Mouse (Mus musculus): ENCODE data around the gene Pkmyt1. TPM values are rescaled to one million over a fixed set of nuclear protein-coding genes. Genes with fewer than 3 reads are reported as not detected.

Pkmyt1 gene
- polyA plus RNA-seq, 1 experiment from 2014 or later = 13.9 TPM

DNA sequence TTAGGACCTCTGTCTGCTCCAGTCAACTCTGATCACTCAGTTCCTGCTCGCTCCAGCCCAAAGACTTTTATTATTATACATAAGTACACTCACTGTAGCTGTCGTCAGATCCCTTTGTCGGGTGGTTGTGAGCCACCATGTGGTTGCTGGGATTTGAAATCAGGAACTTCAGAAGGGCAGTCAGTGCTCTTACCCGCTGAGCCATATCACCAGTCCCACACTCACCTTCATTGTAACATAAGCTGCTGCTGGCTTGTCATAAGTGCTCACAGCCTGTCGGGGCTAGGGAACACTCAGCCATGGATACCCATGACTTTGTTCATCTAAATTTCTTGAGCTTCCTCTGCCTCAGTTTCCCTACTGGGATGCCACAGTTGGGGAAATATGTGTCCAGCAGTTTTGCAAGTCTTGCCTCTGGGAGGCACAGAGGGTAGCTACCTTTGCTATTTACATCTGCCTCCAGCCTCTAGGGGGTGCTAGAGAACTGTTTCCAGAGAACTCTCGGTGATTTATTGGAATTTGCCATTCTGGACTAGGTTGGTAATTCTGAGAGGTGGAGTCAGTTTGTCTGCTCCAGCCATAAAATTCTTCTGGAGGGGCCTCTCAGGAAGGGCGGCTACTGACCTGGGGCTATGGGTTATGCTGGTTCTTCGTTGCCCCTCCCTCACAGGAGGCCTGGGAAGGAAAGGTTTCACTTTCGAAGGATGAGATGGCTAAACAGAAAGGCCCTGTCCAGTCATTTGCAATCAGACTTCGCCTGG, 22.7 kb downstream of the Pkmyt1 start:
- TF ChIP-seq EP300 (IDR thresholded peaks at IDR 0.05; ENCODE audit: low read depth) (no peak), CTCF (IDR thresholded peaks at IDR 0.05; ENCODE audit: low read depth) (peak; percentile 90)
- ATAC-seq (peak; percentile 71), DNase-seq (peak; percentile 72)
- H3K27ac ChIP-seq (ENCODE audit: low read depth) = no peak overlapping the region
- 0 out of 2 replicates have a peak, but pooled peaks cover 4% of the 10 kb centered on the region for H3K36me3 ChIP-seq (replicated peaks; ENCODE audit: insufficient read depth, low read length)
- peak overlapping the region; percentile 67 for H3K4me2 ChIP-seq (ENCODE audit: low read depth, low read length)
- no peaks in the 10 kb centered on the region for H3K9me3 ChIP-seq (ENCODE audit: low read length)
- peaks cover 33% of the 10 kb centered on the region for H3K27me3 ChIP-seq (ENCODE audit: insufficient read depth, low read length)
- 20% methylated on average over 10 of the region's 10 CpGs for WGBS (ENCODE audit: insufficient replicate concordance)
- no peak overlapping the region; the same call in 1 of the 2 replicates for H3K9ac ChIP-seq (replicated peaks)
- H3K4me3 ChIP-seq (ENCODE audit: low read depth, low read length) = peak overlapping the region; percentile 42
- peaks cover 14% of the 10 kb centered on the region for H3K4me1 ChIP-seq (ENCODE audit: insufficient read depth)

DNA sequence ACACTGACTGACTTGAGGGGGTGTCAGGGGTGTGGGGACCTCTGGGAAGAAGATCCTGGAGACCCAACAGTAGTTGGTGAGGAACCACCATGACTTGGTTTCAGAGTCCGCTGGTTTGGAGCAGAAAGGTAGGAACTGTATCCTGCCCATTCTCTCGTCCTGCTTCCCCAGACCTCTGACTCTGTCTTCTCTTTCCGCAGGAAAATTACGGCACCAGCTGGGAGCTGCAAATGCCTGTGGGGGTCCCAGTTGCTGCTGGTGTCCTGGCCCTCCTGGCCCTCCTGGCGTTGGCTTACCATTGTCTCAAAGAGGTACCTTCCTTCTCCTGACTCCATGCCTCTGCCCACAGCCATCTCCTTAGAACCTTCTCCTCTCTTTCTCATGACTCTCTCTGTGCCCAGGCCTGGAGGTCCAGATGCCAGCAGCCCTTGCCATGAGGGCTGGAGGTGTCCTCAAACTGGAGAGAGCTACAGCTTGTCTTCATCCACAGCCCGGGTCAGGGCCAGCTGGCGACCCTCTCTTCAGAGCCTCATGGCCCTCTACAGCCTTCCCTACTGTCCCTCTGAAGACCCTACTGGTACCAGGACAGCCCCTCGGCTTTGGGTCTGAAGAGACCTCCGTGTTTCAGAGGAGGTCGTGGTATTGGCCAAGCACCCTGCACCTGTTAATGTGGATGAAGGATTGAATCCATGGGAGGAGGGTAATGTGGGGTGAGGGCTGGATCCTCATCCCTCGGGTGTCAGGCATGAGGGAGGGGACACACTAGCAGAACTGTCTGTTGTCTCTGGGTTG, 23.5 kb downstream of the Pkmyt1 start:
- Histone ChIP-seq H3K4me3 (ENCODE audit: low read depth, low read length) (peak overlapping the region; percentile 42), H3K4me1 (ENCODE audit: insufficient read depth) (peaks cover 14% of the 10 kb centered on the region), H3K27ac (ENCODE audit: low read depth) (no peak overlapping the region), H3K36me3 (replicated peaks; ENCODE audit: insufficient read depth, low read length) (0 out of 2 replicates have a peak, but pooled peaks cover 4% of the 10 kb centered on the region), H3K27me3 (ENCODE audit: insufficient read depth, low read length) (peaks cover 25% of the 10 kb centered on the region), H3K9me3 (ENCODE audit: low read length) (no peaks in the 10 kb centered on the region), H3K4me2 (ENCODE audit: low read depth, low read length) (peak overlapping the region; percentile 67), H3K9ac (replicated peaks) (no peak overlapping the region; the same call in 1 of the 2 replicates)
- WGBS (ENCODE audit: insufficient replicate concordance) = 66% methylated on average over 11 of the region's 11 CpGs
- no peak for ATAC-seq
- no peak for TF ChIP-seq EP300 (IDR thresholded peaks at IDR 0.05; ENCODE audit: low read depth)
- no peak for TF ChIP-seq CTCF (IDR thresholded peaks at IDR 0.05; ENCODE audit: low read depth)
- no peak for DNase-seq

DNA sequence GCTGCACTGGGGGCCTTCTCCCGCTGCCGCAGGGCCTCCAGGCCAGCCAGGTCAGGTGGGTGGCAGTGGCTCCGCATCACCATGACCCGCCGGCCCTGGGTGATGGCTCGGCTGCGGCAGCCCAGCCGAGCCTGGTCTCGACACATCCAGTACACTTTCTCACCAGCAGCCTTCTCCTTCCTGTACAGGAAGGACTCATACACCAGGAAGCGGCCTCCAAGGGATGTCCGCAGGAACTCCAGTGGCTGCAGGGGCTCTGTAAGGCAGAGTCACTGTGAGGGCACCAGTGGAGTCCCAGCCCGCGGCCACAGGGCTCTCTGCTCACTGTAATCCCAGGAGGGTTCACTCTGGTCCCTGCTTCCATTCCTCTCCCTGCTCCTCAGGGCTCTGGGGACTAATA, 29.6 kb downstream of the Pkmyt1 start:
- Histone ChIP-seq H3K4me1 (ENCODE audit: insufficient read depth) (no peaks in the 10 kb centered on the region), H3K4me2 (ENCODE audit: low read depth, low read length) (no peak overlapping the region), H3K36me3 (replicated peaks; ENCODE audit: insufficient read depth, low read length) (0 out of 2 replicates have a peak, but pooled peaks cover 7% of the 10 kb centered on the region), H3K27me3 (ENCODE audit: insufficient read depth, low read length) (no peaks in the 10 kb centered on the region), H3K9ac (replicated peaks) (no peak overlapping the region), H3K9me3 (ENCODE audit: low read length) (no peaks in the 10 kb centered on the region), H3K4me3 (ENCODE audit: low read depth, low read length) (no peak overlapping the region), H3K27ac (ENCODE audit: low read depth) (peak overlapping the region; percentile 55; the same call in 1 of the 2 replicates)
- 72% methylated on average over 13 of the region's 13 CpGs for WGBS (ENCODE audit: insufficient replicate concordance)
- TF ChIP-seq EP300 (IDR thresholded peaks at IDR 0.05; ENCODE audit: low read depth) (no peak), CTCF (IDR thresholded peaks at IDR 0.05; ENCODE audit: low read depth) (no peak)
- no peak for DNase-seq
- ATAC-seq = peak; percentile 59

DNA sequence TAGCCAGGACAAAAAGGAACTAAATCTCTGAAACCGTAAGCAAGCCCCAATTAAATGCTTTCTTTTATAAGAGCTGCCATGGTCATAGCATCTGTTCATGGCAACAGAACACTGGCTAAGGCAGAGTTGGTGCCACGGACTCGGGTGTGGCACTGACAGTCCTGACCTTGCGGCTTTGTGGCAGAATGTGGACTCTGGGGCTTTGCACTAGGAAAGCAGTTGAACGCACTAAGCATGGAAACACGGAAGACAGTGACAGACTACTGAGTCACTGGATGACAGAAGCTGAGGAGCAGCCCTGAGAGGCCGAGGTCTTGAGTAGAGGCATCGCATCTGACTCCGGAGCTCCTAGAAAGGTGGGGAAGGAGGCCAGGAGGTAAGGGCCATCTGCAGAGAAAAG, 31.4 kb downstream of the Pkmyt1 start:
- whole genome bisulfite sequencing (ENCODE audit: insufficient replicate concordance) = 93% methylated on average over 9 of the region's 9 CpGs
- no peak for ATAC-seq

DNA sequence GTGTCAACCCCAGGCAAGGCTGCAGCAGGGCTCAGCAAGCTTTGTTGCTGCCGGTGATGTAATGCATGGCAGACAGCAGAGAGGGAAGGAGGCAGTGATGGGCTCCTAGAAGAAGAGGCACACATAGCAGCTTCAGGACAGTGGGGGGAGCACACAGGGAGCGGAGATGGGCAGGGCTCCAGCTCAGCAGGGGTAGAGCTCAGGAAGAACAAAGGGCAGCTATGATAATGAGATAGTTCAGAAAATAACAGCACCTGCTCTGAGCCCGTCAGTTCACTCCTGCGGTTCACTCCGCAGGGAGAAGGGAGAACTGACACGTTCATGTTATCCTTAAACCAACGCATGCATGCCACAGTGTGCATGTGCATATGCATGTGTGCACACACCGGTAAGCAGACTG, 32.7 kb downstream of the Pkmyt1 start:
- 87% methylated on average over 8 of the region's 8 CpGs for WGBS (ENCODE audit: insufficient replicate concordance)
- no peak for ATAC-seq
- H3K4me2 ChIP-seq (ENCODE audit: low read depth, low read length) = no peak overlapping the region

More for the DNA sequence above, 31.4 kb downstream of the Pkmyt1 start:
- no peaks in the 10 kb centered on the region for H3K4me1 ChIP-seq (ENCODE audit: insufficient read depth)
- H3K9ac ChIP-seq (replicated peaks) = no peak overlapping the region
- H3K27ac ChIP-seq (ENCODE audit: low read depth) = no peak overlapping the region
- TF ChIP-seq CTCF (IDR thresholded peaks at IDR 0.05; ENCODE audit: low read depth) (no peak), EP300 (IDR thresholded peaks at IDR 0.05; ENCODE audit: low read depth) (no peak)
- 0 out of 2 replicates have a peak, but pooled peaks cover 9% of the 10 kb centered on the region for H3K36me3 ChIP-seq (replicated peaks; ENCODE audit: insufficient read depth, low read length)
- no peak overlapping the region for H3K4me2 ChIP-seq (ENCODE audit: low read depth, low read length)
- H3K9me3 ChIP-seq (ENCODE audit: low read length) = no peaks in the 10 kb centered on the region
- H3K4me3 ChIP-seq (ENCODE audit: low read depth, low read length) = no peak overlapping the region
- no peak for DNase-seq
- H3K27me3 ChIP-seq (ENCODE audit: insufficient read depth, low read length) = no peaks in the 10 kb centered on the region

DNA sequence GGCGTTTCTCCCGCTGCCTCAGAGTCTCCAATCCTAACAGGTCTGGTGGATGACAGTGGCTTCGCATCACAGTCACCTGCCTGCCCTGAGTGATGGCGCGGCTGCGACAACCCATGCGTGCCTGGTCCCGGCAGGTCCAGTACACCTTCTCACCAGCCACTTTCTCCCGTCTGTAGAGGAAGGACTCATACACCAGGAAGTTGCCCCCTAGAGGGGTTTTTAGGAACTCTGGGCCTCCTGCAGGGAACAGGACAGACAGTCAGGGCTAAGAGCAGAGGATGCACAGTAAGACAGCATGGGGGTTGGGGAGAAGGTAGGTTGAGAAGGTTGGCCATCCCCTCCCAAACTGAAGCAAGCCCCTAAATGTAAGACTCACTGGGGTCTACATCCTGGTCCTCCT, 34.1 kb downstream of the Pkmyt1 start:
- TF ChIP-seq EP300 (IDR thresholded peaks at IDR 0.05; ENCODE audit: low read depth) = no peak
- no peak for TF ChIP-seq CTCF (IDR thresholded peaks at IDR 0.05; ENCODE audit: low read depth)
- Histone ChIP-seq H3K27ac (ENCODE audit: low read depth) (no peak overlapping the region), H3K36me3 (replicated peaks; ENCODE audit: insufficient read depth, low read length) (0 out of 2 replicates have a peak, but pooled peaks cover 5% of the 10 kb centered on the region), H3K4me1 (ENCODE audit: insufficient read depth) (no peaks in the 10 kb centered on the region), H3K4me2 (ENCODE audit: low read depth, low read length) (no peak overlapping the region), H3K9me3 (ENCODE audit: low read length) (no peaks in the 10 kb centered on the region), H3K9ac (replicated peaks) (no peak overlapping the region), H3K4me3 (ENCODE audit: low read depth, low read length) (no peak overlapping the region), H3K27me3 (ENCODE audit: insufficient read depth, low read length) (no peaks in the 10 kb centered on the region)
- DNase-seq (no peak), ATAC-seq (no peak)
- WGBS (ENCODE audit: insufficient replicate concordance) = 91% methylated on average over 9 of the region's 9 CpGs

More for the DNA sequence above, 32.7 kb downstream of the Pkmyt1 start:
- no peak for DNase-seq
- H3K27ac ChIP-seq (ENCODE audit: low read depth) = no peak overlapping the region
- no peak for TF ChIP-seq CTCF (IDR thresholded peaks at IDR 0.05; ENCODE audit: low read depth)
- TF ChIP-seq EP300 (IDR thresholded peaks at IDR 0.05; ENCODE audit: low read depth) = no peak
- no peak overlapping the region for H3K4me3 ChIP-seq (ENCODE audit: low read depth, low read length)
- H3K36me3 ChIP-seq (replicated peaks; ENCODE audit: insufficient read depth, low read length) = 0 out of 2 replicates have a peak, but pooled peaks cover 5% of the 10 kb centered on the region
- no peaks in the 10 kb centered on the region for H3K4me1 ChIP-seq (ENCODE audit: insufficient read depth)
- no peak overlapping the region for H3K9ac ChIP-seq (replicated peaks)
- no peaks in the 10 kb centered on the region for H3K9me3 ChIP-seq (ENCODE audit: low read length)
- H3K27me3 ChIP-seq (ENCODE audit: insufficient read depth, low read length) = no peaks in the 10 kb centered on the region
